Mouse (Mus musculus) MEL (cell line): ENCODE measurements around the gene Ikzf2. TPM values are rescaled to one million over a fixed set of nuclear protein-coding genes. Genes with fewer than 3 reads are reported as not detected.
A peak's percentile ranks its signal among the peaks of the same experiment; 100 is the strongest.

Experiments
- DNase-seq: peaks from one replicate; pipeline ENCODE4 v3.0.0; 2011; ENCODE audit warnings: low read depth, low spot score
- H3K27ac ChIP-seq: 2 replicates; pipeline ENCODE4 v1.5.1; 2012; ENCODE audit warnings: low read depth, mild to moderate bottlenecking, control low read depth, low read length, moderate library complexity; ENCODE audit not compliant: control insufficient read depth
- H3K27me3 ChIP-seq, 2 experiments: fragments of 150-350 bp in 1 of 2; sonication (generic) in 1 of 2; 2 replicates each; pipeline ENCODE4 v1.6.1; 2012; ENCODE audit warnings: low read length in 2 of 2, mild to moderate bottlenecking in 2 of 2, improper control_type of control experiment in 1 of 2, moderate library complexity in 1 of 2; ENCODE audit not compliant: insufficient read depth in 2 of 2, control insufficient read depth in 1 of 2
- H3K36me3 ChIP-seq, 2 experiments: 2 replicates each; pipeline ENCODE4 v1.6.1; 2012 to 2014; ENCODE audit warnings: low read length in 2 of 2, improper control_type of control experiment in 1 of 2, inconsistent platforms in 1 of 2, mild to moderate bottlenecking in 1 of 2; ENCODE audit not compliant: insufficient read depth in 2 of 2, control insufficient read depth in 1 of 2
- H3K4me1 ChIP-seq, 2 experiments: fragments of 150-350 bp in 1 of 2; sonication (generic) in 1 of 2; 2 replicates each; pipeline ENCODE4 v1.6.1; 2012; ENCODE audit warnings: low read length in 2 of 2, improper control_type of control experiment in 1 of 2, mild to moderate bottlenecking in 1 of 2; ENCODE audit not compliant: insufficient read depth in 2 of 2, control insufficient read depth in 1 of 2
- H3K4me3 ChIP-seq, 2 experiments: fragments of 150-350 bp in 1 of 2; sonication (generic) in 1 of 2; 2 replicates each; pipeline ENCODE4 v1.5.1; 2012; ENCODE audit warnings: low read depth in 2 of 2, low read length in 2 of 2, mild to moderate bottlenecking in 2 of 2, moderate library complexity in 2 of 2, control low read depth in 1 of 2, improper control_type of control experiment in 1 of 2; ENCODE audit not compliant: control insufficient read depth in 1 of 2, insufficient read depth in 1 of 2
- H3K79me2 ChIP-seq: 2 replicates; pipeline ENCODE4 v1.6.1; 2012; ENCODE audit warnings: mild to moderate bottlenecking, low read length, moderate library complexity; ENCODE audit not compliant: control insufficient read depth, poor library complexity, insufficient read depth
- H3K9ac ChIP-seq: 2 replicates; pipeline ENCODE4 v1.6.1; 2012; ENCODE audit warnings: low read depth, mild to moderate bottlenecking, control low read depth, low read length, moderate library complexity; ENCODE audit not compliant: control insufficient read depth, poor library complexity, severe bottlenecking
- H3K9me3 ChIP-seq: fragments of 150-350 bp; sonication (generic); replicated peaks from 2 replicates; pipeline ENCODE4 v1.6.1; 2012; ENCODE audit warnings: mild to moderate bottlenecking, low read length, improper control_type of control experiment, moderate library complexity; ENCODE audit not compliant: insufficient read depth
- BHLHE40 ChIP-seq: IDR thresholded peaks from 2 replicates; pipeline ENCODE4 v1.6.1; 2012; ENCODE audit warnings: low read depth, mild to moderate bottlenecking, inconsistent platforms, low read length, improper control_type of control experiment, borderline replicate concordance
- CHD1 ChIP-seq: IDR thresholded peaks from 2 replicates; pipeline ENCODE4 v1.6.1; 2012; ENCODE audit warnings: low read depth, mild to moderate bottlenecking, inconsistent platforms, low read length, improper control_type of control experiment
- CHD2 ChIP-seq: IDR thresholded peaks from 2 replicates; pipeline ENCODE4 v1.6.1; 2011; ENCODE audit warnings: low read length, improper control_type of control experiment
- CTCF ChIP-seq, 3 experiments: IDR thresholded peaks in 2 of 3; conservative IDR thresholded peaks in 1 of 3; 2 replicates each; pipeline ENCODE4 v1.5.1; 2011 to 2012; ENCODE audit warnings: low read length in 3 of 3, low read depth in 2 of 3, mild to moderate bottlenecking in 2 of 3, improper control_type of control experiment in 1 of 3, inconsistent platforms in 1 of 3, mixed read lengths in 1 of 3, moderate library complexity in 1 of 3; ENCODE audit not compliant: control insufficient read depth in 1 of 3, insufficient read depth in 1 of 3, poor library complexity in 1 of 3, severe bottlenecking in 1 of 3
- E2F4 ChIP-seq: IDR thresholded peaks from 2 replicates; pipeline ENCODE4 v1.6.1; 2011; ENCODE audit warnings: low read depth, low read length, improper control_type of control experiment, borderline replicate concordance
- EP300 ChIP-seq, 2 experiments: IDR thresholded peaks; 2 replicates each; pipeline ENCODE4 v1.6.1; 2011; ENCODE audit warnings: improper control_type of control experiment in 2 of 2, low read length in 2 of 2, low read depth in 1 of 2, mild to moderate bottlenecking in 1 of 2
- ETS1 ChIP-seq: IDR thresholded peaks from 2 replicates; pipeline ENCODE4 v1.6.1; 2012; ENCODE audit warnings: low read depth, mild to moderate bottlenecking, inconsistent platforms, low read length, improper control_type of control experiment, moderate library complexity
- GABPA ChIP-seq: IDR thresholded peaks from 2 replicates; pipeline ENCODE4 v1.6.1; 2012; ENCODE audit warnings: low read depth, mild to moderate bottlenecking, inconsistent platforms, low read length, improper control_type of control experiment, moderate library complexity
- GATA1 ChIP-seq: IDR thresholded peaks from 2 replicates; pipeline ENCODE4 v1.6.1; 2011; ENCODE audit warnings: low read depth, low read length, improper control_type of control experiment
- JUND ChIP-seq: IDR thresholded peaks from 2 replicates; pipeline ENCODE4 v1.6.1; 2011; ENCODE audit warnings: low read depth, mild to moderate bottlenecking, improper control_type of control experiment, low read length
- KAT2A ChIP-seq: conservative IDR thresholded peaks from 2 replicates; pipeline ENCODE4 v1.6.1; 2012; ENCODE audit warnings: low read depth, low read length, improper control_type of control experiment, inconsistent platforms
- MAX ChIP-seq: IDR thresholded peaks from 2 replicates; pipeline ENCODE4 v1.6.1; 2011; ENCODE audit warnings: low read length, improper control_type of control experiment
- MXI1 ChIP-seq: IDR thresholded peaks from 2 replicates; pipeline ENCODE4 v1.6.1; 2011; ENCODE audit warnings: mild to moderate bottlenecking, low read depth, low read length, improper control_type of control experiment
- MYB ChIP-seq: IDR thresholded peaks from 2 replicates; pipeline ENCODE4 v1.6.1; 2011; ENCODE audit warnings: mild to moderate bottlenecking, low read depth, low read length, improper control_type of control experiment
- NELFE ChIP-seq: IDR thresholded peaks from 2 replicates; pipeline ENCODE4 v1.6.1; 2011; ENCODE audit warnings: low read depth, low read length, improper control_type of control experiment
- NRF1 ChIP-seq: IDR thresholded peaks from 2 replicates; pipeline ENCODE4 v1.6.1; 2014; ENCODE audit warnings: low read depth, mild to moderate bottlenecking, inconsistent platforms, low read length, improper control_type of control experiment, moderate library complexity; ENCODE audit not compliant: poor library complexity, insufficient read depth, severe bottlenecking
- POLR2AphosphoS2 ChIP-seq: IDR thresholded peaks from 2 replicates; pipeline ENCODE4 v1.6.1; 2011; ENCODE audit warnings: low read length, improper control_type of control experiment
- RCOR1 ChIP-seq: IDR thresholded peaks from 2 replicates; pipeline ENCODE4 v1.6.1; 2012; ENCODE audit warnings: low read depth, mild to moderate bottlenecking, inconsistent platforms, low read length, improper control_type of control experiment
- TBP ChIP-seq: IDR thresholded peaks from 2 replicates; pipeline ENCODE4 v1.8.0; 2011; ENCODE audit warnings: low read depth, low read length, improper control_type of control experiment
- TCF12 ChIP-seq: IDR thresholded peaks from 2 replicates; pipeline ENCODE4 v1.6.1; 2014; ENCODE audit warnings: low read depth, mild to moderate bottlenecking, inconsistent platforms, low read length, improper control_type of control experiment, moderate library complexity
- USF1 ChIP-seq: IDR thresholded peaks from 2 replicates; pipeline ENCODE4 v1.6.1; 2014; ENCODE audit warnings: low read depth, mild to moderate bottlenecking, inconsistent platforms, low read length, improper control_type of control experiment, moderate library complexity
- ZMIZ1 ChIP-seq: IDR thresholded peaks from 2 replicates; pipeline ENCODE4 v1.6.1; 2012; ENCODE audit warnings: low read depth, mild to moderate bottlenecking, inconsistent platforms, low read length, improper control_type of control experiment, moderate library complexity
- ZNF384 ChIP-seq: IDR thresholded peaks from 2 replicates; pipeline ENCODE4 v1.6.1; 2012; ENCODE audit warnings: low read depth, mild to moderate bottlenecking, inconsistent platforms, low read length, improper control_type of control experiment
- polyA plus RNA-seq, 2 experiments: library from polyadenylated mRNA; stranded (reverse) in 1 of 2; unstranded in 1 of 2; fragments of >175 nt in 1 of 2; fragments of >200 nt in 1 of 2; gene quantifications; 2 replicates each; pipeline versions ENCODE4 v1.2.1 to v1.2.4; 2012; ENCODE audit warnings: low replicate concordance in 2 of 2, low read depth in 1 of 2; ENCODE audit not compliant: insufficient read length in 2 of 2, insufficient read depth in 1 of 2, missing spikeins in 1 of 2
- total RNA-seq: library from RNA; depleted of rRNA; stranded (reverse); fragments of 300-350 nt; gene quantifications from 2 replicates; pipeline ENCODE4 v1.2.3, GENCODE M21; 2012

Gene Ikzf2
- total and polyA plus RNA-seq, 3 experiments, result 2.9 to 5.6 TPM; not detected in 1

GRCm38 (mm10) chr1:69600954-69601353 is 86.1 kb downstream of the Ikzf2 start:
- no peak overlapping the region for H3K4me3 ChIP-seq
- DNase-seq, result peak; percentile 43
- H3K9me3 ChIP-seq, result no peaks in the 10 kb centered on the region; the same call in 1 of the 2 replicates
- peaks cover 0 to 20% of the 10 kb centered on the region in 2 experiments; a peak in 2 of 4 replicates for H3K36me3 ChIP-seq
- no peaks in the 10 kb centered on the region for H3K27me3 ChIP-seq
- TF ChIP-seq GATA1 (peak; percentile 66), RCOR1 (peak; percentile 54; the same call in 1 of the 2 replicates), EP300 (IDR thresholded peaks at IDR 0.05; ENCODE audit: low read depth in 1 of 2, low read length in 2 of 2) (peak; percentile 50 to 55; a peak in 3 of 4 replicates), NRF1 (no peak), MAX (no peak)
- H3K4me1 ChIP-seq, result peaks cover 10 to 15% of the 10 kb centered on the region in 2 experiments; a peak in 3 of 4 replicates
- H3K9ac ChIP-seq, result no peak overlapping the region
- H3K79me2 ChIP-seq, result no peaks in the 10 kb centered on the region; the same call in 1 of the 2 replicates
- no peak overlapping the region for H3K27ac ChIP-seq

- no peak overlapping the region for H3K27ac ChIP-seq
- DNase-seq, result no peak
- H3K27me3 ChIP-seq, result no peaks in the 10 kb centered on the region
- no peaks in the 10 kb centered on the region; the same call in 1 of the 2 replicates for H3K79me2 ChIP-seq
- H3K4me3 ChIP-seq, result no peak overlapping the region
- TF ChIP-seq JUND, result no peak
- TF ChIP-seq E2F4, result no peak
- TF ChIP-seq NELFE, result no peak
- peak; percentile 64; the same call in 1 of the 2 replicates for TF ChIP-seq MXI1
- TF ChIP-seq TBP, result no peak
- no peak for TF ChIP-seq CHD2
- TF ChIP-seq BHLHE40, result no peak
- no peak for TF ChIP-seq KAT2A
- TF ChIP-seq ZNF384, result no peak
- no peak for TF ChIP-seq CTCF (IDR thresholded peaks at IDR 0.05 in 2 of 3, conservative IDR thresholded peaks at IDR 0.05 in 1 of 3; ENCODE audit: control insufficient read depth in 1 of 3, insufficient read depth in 1 of 3, low read depth in 2 of 3, low read length in 3 of 3, poor library complexity in 1 of 3, severe bottlenecking in 1 of 3)
- TF ChIP-seq ETS1, result no peak
- no peak for TF ChIP-seq MAX
- TF ChIP-seq CHD1, result no peak
- no peak for TF ChIP-seq POLR2AphosphoS2
- peak; percentile 17 to 57; a peak in 2 of 4 replicates for TF ChIP-seq EP300 (IDR thresholded peaks at IDR 0.05; ENCODE audit: low read depth in 1 of 2, low read length in 2 of 2)
- peak; percentile 40; the same call in 1 of the 2 replicates for TF ChIP-seq MYB
- TF ChIP-seq TCF12, result no peak
- no peak for TF ChIP-seq ZMIZ1
- TF ChIP-seq USF1, result no peak
- no peak for TF ChIP-seq GABPA
- no peaks in the 10 kb centered on the region; the same call in 1 of the 2 replicates for H3K9me3 ChIP-seq
- H3K4me1 ChIP-seq, result peaks cover 10% of the 10 kb centered on the region in 2 experiments; a peak in 3 of 4 replicates
- peaks cover 0 to 12% of the 10 kb centered on the region in 2 experiments; a peak in 2 of 4 replicates for H3K36me3 ChIP-seq
- no peak overlapping the region for H3K9ac ChIP-seq
Observed at GRCm38 (mm10) chr1:69599074-69599772, 87.8 kb downstream of the Ikzf2 start.
